Mouse (Mus musculus) liver (tissue): Measurements from ENCODE around the gene Tm9sf4.
A peak's percentile ranks its signal among the peaks of the same experiment; 100 is the strongest.

Experiments used
- DNase-seq: peaks from one replicate; pipeline ENCODE4 v3.0.0-alpha.2; 2020; ENCODE audit warnings: mixed read lengths

Gene Tm9sf4

GRCm38 (mm10) chr2:153160844-153161683, at the start of gene Tm9sf4:
TSS of gene Tm9sf4 (plus strand) at chr2:153161303.
- peak; percentile 85 for DNase-seq

GRCm38 (mm10) chr2:153115679-153116081, 45.4 kb upstream of the Tm9sf4 start:
- no peak for DNase-seq

- peak; percentile 14 for DNase-seq
Observed at GRCm38 (mm10) chr2:153117051-153117486, 44.0 kb upstream of the Tm9sf4 start.

- no peak for DNase-seq
Observed at GRCm38 (mm10) chr2:153119488-153119887, 41.6 kb upstream of the Tm9sf4 start.

- DNase-seq, result no peak
Observed at GRCm38 (mm10) chr2:153120126-153120525, 41.0 kb upstream of the Tm9sf4 start.

DNA sequence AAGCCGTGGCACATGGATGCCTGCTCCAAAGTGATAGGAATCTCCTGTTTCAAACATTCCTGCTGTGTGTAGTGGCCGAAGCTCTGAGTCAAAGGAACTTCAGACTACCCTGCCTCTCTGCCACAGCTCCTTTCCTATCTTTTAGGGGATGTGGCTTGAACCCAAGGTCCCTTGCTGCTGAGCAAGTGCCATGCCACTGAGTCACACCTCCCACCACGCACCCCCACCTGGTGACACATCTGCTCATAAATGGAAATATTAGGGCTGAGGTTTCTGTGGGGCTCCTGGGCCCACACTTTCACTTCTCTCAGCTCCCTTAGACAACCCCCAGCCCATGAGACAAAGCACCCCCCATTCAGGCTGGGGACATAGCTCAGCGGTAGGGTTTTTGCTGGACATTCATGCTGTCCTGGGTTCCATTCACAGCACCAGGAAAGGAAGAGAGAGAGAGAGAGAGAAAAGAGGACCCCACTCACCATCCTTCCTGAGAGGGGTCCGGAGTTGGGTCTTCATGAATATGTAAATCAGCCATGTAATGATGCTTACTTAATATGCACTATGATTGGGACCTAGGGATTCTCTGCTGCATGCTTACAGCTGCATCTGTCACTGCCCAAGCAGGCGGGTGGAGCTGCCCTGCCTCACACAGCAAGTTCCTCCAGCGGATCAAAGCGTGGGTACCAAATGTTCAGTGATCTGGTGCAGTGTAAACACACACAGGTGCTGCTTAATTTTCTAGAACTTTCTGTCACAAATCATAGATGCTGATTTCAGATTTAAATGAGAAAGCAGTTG, 39.1 kb upstream of the Tm9sf4 start:
- no peak for DNase-seq

GRCm38 (mm10) chr2:153122701-153123100, 38.4 kb upstream of the Tm9sf4 start:
- no peak for DNase-seq

DNA sequence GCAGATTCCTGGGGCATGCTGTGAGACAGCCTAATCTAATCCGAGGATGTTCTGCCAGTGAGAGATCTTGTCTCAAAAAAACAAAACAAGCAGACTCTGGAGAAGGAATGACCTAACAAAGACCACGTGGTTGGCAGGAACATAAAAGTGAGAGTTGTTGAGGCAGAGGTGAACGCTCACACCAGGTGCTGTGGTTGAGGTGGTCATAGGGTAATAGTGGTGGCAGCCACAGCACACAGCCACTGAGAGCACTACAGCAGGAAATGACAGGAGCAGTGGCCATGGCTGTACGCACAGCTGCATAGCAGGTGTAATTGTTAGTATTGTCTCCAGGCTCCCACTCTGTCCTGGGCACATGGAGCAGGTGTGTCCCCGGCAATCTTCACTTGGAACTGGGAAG, 35.2 kb upstream of the Tm9sf4 start:
- no peak for DNase-seq

- DNase-seq, result peak; percentile 29
Observed at GRCm38 (mm10) chr2:153131019-153131418, 30.1 kb upstream of the Tm9sf4 start.

GRCm38 (mm10) chr2:153134237-153134636, 26.9 kb upstream of the Tm9sf4 start:
- DNase-seq, result peak; percentile 18

DNA sequence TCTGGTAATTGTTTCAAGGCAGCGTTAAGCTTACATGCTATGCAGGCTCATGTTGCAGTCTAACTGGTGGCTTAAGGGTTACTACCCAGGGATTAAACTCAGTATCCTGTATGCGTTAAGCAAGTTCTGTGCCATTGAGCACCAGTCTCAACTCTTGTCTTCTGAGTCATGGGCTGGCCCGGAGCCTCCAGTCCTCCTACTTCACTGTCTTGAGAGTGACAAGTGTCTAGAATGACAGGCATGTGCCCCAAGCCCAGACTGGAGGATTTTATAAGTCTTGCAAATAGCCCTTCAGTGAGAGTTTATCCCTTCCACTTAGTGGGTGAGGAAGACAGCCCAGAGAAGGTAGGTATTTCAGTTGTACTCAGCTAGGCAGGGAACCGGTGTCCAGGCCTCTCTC, 24.9 kb upstream of the Tm9sf4 start:
- no peak for DNase-seq

GRCm38 (mm10) chr2:153139158-153139557, 21.9 kb upstream of the Tm9sf4 start:
- no peak for DNase-seq

DNA sequence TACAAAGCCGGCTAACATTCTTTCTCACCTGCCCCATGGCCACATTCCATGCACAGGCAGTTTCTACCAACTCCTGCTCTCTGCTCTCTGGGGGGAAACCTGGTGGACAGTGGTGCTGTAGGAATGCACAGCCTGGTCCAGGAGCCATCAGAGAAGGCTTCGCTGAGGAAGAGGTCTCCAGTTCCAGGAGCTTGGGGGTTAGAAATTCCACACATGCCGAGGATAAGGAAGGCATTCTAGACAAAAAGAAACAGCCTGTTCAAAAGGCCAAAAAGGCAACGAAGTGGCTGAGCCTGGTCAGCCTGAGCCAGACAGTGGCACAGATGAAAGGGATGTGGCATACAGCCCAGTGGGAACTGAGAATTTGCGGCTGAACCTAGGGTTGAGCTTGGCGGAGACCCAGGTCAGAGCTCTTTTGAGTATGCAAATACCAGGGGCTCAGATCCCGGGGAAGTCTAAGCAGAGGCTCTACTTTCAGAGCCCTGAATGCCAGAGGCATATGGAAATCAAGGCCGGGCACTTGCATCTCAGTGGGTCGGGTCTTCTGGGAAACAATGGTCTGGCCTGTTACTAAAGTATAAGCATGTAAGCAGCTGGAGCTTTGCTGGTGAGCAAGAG, 21.0 kb upstream of the Tm9sf4 start:
- no peak for DNase-seq

DNA sequence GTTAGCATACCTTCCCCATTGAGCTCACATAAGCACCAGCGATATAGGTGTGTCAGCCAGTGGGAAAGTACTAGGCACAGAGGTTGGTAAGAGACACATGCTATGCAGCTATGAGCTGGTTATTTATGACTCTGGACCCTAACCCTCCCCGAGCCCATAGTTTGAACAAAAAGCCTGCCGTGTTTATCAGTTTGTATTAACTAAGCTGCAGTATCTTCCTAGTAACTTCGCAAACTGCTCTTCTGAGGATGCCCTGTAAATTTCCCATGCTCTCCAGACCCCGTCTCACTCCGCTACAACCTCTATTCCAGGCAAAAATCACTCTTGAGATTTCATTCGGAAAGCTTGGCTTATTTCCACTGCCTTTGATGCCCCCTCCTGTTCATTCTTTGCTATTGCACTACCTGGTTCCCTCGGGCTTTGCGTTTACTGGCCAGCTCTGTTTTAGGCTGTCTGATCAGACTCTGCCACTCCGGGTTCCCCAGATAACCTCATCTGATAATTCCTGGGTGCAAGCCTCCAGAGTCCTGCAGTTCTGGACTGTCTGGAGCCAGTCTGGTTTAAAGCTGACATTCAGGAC, 18.4 kb upstream of the Tm9sf4 start:
- DNase-seq, result peak; percentile 33

DNA sequence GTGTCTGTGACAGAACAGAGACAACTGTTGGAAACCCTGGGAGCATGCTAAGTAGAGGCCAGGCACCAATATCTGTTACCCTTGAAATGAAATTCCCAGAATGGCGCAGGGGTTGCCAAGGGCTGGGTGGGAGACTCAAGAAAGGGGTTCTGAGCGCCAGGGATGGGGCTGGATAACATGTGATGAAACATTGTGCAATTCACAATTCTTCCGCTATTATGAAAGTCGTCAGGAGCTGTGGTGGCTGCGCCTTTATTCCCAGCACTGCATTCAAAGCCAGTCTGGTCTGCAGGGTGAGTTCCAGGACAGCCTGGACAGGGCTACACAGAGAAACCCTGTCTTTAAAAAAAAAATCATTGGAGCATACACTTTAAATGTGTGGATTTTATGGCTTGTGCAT, 15.8 kb upstream of the Tm9sf4 start:
- no peak for DNase-seq

DNA sequence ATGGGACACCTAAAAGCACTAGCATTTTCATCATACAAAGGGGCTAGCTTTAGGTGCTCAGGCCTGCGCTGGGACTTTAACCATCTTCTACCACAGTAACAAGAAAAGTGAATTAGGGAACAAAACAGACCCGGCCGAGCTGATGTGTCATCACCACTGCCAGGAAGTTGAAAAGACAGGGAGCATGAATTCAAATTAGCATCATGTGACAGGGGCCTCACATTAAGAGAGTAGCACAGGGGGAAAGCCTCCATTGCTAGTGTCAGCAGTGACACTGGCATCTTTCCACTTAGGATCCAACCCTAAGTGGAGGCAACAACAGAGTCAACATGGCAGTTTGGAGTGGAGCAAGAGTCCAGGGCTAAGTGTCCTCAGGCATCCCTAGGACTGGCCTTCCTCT, 13.9 kb upstream of the Tm9sf4 start:
- no peak for DNase-seq

- peak; percentile 70 for DNase-seq
Observed at GRCm38 (mm10) chr2:153147715-153148114, 13.4 kb upstream of the Tm9sf4 start.

DNA sequence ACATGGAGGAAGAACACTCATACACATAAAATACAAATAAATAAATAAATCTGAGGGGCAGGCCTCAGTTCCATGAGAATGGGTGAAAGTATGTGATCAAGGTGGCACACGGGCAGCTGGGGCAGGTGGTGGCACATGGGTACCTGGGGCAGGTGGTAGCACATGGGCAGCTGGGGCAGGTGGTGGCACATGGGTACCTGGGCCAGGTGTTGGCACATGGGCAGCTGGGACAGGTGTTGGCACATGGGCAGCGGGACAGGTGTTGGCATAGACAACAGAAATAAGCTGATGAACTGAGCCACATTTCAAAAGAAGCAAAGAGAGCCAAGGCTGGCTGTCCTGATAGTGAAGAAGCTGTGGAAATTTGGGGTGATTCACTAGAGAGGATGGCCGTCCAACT, 11.4 kb upstream of the Tm9sf4 start:
- DNase-seq, result no peak

- no peak for DNase-seq
Observed at GRCm38 (mm10) chr2:153151026-153151425, 10.1 kb upstream of the Tm9sf4 start.

- no peak for DNase-seq
Observed at GRCm38 (mm10) chr2:153151926-153152665, 9.0 kb upstream of the Tm9sf4 start.

DNA sequence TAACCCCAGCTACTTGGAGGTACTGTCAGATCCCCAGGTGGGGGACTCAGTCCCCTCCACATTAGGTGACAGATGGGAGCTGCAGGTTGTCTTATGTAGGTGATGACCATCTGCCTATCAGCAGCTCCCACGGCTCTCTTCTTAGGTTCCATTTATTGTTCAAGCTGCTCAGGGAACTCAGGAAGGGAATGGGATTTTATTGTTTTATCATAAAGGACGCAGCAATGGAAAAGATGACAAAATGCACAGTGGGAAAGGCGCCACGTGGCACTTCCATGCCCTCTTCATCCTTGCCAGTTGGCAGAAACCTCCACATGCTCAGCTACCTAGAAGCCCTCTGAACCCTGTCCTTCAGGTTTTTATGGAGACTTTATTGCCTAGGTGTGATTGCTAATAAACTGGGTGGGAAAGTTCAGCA, 8.1 kb upstream of the Tm9sf4 start:
- DNase-seq, result no peak

GRCm38 (mm10) chr2:153157270-153157669, 3.8 kb upstream of the Tm9sf4 start:
- DNase-seq, result peak; percentile 11
